Mouse (Mus musculus): Measurements from ENCODE around the gene Stum.

DNA sequence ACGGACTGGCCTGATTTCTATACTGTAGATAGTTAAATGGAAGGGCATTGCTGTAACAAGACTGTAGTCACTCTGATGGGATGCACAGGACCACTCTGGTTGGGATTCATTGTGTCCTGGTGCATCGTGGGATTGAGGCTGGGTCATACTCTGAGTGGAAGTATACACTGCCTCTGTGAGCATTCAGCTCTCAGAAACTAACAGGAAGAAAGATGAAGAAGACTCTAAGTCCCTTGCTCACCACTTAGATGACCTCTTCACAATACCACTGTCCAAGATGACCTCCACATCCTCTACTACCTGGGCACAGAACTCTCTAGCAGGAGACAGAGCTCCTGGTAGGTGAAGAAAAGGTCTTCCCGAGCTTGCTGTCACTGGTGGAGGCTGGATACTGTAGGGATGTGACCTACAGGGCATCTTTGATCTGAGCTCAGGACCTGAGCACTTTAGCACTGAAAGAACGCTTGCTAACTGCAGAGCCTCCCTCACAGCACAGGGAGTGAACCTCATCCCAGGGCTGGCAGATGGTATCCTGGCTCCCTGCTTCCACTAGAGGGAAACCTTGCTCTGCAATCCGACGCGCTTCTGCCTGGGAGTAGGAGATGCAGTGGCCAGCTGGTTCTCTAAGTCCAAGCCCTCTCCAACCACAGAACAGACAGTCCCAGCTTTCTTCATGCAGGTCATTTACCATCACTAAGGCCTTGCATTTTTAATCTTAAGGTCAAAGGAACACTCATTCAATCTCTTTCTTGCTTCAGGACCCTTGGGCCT, 49.3 kb downstream of the Stum start:
- TF ChIP-seq POLR2A (IDR thresholded peaks at IDR 0.05; ENCODE audit: borderline replicate concordance, extremely low read depth, low read depth, low read length) = no peak
- TF ChIP-seq CTCF (IDR thresholded peaks at IDR 0.05; ENCODE audit: insufficient read depth, low read length) = peak; percentile 98
